Mouse (Mus musculus): ENCODE measurements at regions not wholly inside any gene's neighbourhood (a gene's known extent, or its start where the extent isn't known, plus 50 kb on each side); places are given as distances from the start of the nearest gene placed in this dataset.

DNA sequence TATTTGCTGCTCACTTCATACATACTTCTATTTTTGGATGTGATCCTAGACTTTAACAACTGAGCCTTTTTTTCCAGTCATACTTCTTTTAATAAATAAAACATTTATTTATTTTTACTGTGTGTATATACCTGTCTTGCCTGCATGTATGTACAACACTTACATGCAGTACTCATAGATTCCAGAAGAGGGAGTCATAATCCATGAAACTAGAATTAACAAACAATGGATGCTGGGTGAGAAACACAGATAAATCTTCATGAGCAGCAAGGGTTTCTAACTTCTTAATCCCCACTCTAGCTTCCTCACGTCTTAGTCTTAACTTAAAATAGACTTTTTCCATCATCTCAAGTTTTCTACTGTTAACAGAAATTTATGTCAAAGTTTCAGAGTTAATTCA lies 1253.7 kb upstream of the Nr2f1 start:
- DNase-seq: no peak
- intact Hi-C loops (cut with DNase I): loop anchor here (5.0 kb wide), 1 partner anchor 1164 kb away; no protein-coding TSS in a partner anchor

DNA sequence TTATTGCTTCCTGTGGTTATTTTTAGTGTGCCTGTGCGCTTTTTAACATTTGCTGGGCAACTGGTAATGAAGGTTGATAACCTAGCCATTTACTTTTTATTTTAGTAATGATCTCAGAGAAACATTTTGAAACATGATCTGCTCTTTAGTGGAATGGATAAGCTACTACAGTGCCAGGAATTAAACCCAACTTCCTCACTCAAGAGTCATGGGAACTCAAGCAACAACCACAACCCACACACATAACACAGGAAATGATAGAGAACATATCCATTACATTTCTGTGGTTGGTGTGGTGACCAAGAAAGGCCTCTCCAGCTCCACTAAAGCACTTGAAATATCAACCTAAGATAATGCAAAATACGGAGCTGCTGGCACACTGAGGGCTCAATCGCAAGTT lies 1243.6 kb upstream of the Nr2f1 start:
- no peak for DNase-seq
- intact Hi-C loops (cut with DNase I): no loop called here

DNA sequence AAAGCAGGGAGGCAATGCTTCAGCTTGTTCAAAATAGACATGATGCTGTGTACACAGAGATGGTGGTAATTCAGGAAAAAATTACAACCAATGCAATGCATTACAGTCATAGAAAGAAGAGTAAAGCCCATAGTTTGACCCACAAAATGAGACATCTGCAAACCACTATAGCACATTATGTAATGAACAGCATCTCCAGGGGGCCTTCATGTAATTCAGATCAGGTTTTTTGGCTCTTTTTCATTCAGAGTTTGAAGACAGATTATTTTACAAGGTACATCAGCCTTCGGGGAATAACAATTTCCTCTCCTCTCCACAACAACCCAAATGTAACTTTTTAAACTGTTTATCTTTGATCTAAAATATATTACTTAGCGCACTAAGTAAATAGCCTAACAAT lies 1243.1 kb upstream of the Nr2f1 start:
- intact Hi-C loops (cut with DNase I): no loop called here

DNA sequence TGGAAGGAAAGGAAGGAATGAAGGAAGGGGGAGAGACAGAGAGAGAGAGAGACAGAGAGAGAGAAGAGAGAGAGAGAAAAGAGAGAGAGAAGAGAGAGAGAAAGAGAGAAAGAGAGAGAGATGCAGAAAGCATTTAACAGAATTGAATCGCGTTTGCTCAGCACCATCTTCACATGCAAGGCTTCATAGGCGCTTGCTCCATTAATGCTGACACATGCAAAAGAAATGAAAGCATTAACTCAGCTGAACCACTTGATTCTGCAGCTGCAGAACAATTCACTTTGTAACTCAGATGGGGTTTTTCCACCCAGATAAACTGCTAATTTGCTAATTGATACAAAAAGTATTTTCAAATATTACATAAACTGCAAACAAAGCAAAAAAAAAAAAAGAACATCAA lies 1231.9 kb upstream of the Nr2f1 start:
- no peak for DNase-seq
- intact Hi-C loops (cut with DNase I): no loop called here

More for the DNA sequence above, 1243.1 kb upstream of the Nr2f1 start:
- no peak for DNase-seq

DNA sequence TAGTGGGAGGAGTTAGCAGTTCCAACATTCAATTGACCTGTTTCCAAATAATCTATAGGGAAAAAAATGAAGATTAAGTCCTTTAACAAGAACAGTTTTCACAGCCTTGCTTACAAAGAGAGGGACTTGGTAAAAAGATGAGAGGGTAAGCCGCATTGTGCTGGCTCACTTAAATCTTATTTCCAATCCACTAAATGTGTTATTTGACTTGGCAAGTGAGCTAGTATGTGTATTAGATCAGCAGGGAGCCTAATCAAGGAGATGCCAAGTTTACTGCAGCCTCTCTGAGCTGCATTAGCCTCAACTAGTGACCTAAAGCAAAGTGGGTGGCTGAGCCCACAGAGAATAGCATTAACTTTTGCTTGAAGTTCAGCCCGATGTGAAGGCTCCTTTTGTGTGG lies 1231.4 kb upstream of the Nr2f1 start:
- intact Hi-C loops (cut with DNase I): no loop called here
- no peak for DNase-seq

DNA sequence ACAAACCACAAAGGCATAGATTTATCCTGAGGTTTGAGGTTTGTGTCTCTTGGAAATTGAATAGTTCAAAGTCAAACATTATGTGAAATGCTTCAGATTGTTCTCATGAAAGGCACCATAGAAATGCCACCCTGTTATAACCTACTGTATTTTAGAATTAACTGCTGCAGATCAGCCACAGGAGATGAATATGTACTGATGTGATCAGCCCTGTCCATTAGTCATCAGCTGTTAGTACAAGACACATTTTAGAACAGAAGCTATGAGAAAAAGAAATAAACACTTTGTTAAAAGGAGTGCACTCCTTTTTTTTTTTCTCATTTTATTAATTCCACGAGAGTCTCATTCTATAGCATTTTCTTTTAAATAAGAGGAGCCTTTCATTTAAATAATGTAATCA lies 1231.0 kb upstream of the Nr2f1 start:
- intact Hi-C loops (cut with DNase I): no loop called here

GRCm38 (mm10) chr13:79417841-79418240 lies 1218.3 kb upstream of the Nr2f1 start:
- intact Hi-C loops (cut with DNase I): no loop called here
- no peak for DNase-seq

More for the DNA sequence above, 1231.0 kb upstream of the Nr2f1 start:
- no peak for DNase-seq

DNA sequence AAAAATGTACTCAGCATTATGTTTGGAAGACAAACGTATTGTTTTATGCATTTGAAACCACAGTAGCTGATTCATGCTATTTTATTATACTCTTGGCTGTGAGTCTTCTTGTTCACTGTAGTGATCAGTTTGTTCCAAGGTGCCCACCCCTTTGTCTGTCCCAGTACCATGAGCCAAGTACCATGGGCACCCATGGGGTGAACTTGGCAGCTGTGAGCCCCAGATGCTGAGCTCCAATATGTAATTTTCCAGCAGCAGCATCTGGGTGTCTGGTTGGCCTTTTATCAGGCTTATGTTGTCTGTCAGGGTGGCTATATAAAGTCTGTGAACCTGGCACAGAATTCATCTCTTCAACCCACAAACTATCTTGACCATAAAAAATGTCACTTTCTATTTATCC lies 1200.5 kb upstream of the Nr2f1 start:
- DNase-seq: no peak
- intact Hi-C loops (cut with DNase I): no loop called here

DNA sequence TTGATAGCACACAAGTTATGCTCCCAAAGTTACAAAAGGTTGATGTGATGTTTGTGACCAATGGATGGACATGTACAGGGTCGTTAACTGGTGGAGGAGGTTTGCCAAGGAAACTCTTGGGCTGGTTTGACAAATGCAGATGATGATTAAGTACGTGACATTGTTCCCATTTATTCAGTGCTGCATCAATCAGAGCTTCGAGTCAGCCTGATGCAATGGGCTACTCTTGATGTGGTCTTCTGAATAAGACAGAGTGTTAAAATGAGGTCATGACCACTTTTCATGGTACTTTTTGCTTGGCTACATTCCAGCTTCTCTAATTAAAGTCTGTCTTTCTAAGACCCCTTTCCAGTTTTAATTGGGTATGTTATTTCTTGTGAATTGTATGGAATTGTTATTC lies 1194.4 kb upstream of the Nr2f1 start:
- intact Hi-C loops (cut with DNase I): no loop called here
- no peak for DNase-seq

DNA sequence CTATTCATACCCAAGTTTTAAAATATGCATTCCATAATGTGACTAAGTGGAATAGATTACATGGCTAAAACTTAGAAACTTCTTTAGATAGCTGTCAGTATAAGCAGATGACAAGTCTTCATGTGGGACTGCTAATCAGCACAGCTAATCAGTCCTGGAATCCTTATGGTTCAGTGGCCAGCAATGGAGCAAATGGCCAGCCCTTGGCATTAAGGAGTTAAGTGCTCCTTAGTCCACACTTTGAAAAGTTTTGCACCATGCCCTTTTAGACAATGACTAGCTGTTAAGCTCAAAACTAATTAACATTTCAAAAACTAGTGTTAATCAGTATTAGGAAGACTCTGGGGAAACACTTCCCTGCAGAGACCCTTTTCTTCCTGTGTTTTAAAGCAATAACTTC lies 1188.4 kb upstream of the Nr2f1 start:
- DNase-seq: no peak
- intact Hi-C loops (cut with DNase I): no loop called here

DNA sequence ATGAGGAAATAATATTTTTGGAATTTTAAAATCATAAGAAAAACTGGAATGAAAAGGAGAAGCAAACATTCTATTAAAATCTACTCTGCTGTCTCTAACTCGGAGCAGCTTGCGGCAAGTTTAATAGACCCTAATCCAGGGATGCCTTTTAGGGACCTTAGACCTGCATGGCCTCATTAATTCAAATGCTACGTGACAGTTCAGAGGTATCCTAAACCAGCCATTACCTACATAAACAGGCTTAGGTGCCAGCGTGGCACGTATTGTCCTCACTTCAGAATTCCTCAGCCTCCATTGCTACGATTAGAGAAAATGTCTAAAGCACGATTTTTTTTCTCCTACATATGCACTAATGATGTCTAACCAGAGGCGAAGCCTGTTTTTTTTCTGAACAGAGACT lies 1141.9 kb upstream of the Nr2f1 start:
- intact Hi-C loops (cut with DNase I): no loop called here
- DNase-seq: no peak

GRCm38 (mm10) chr13:79340459-79340858 lies 1140.9 kb upstream of the Nr2f1 start:
- DNase-seq: no peak
- intact Hi-C loops (cut with DNase I): no loop called here

DNA sequence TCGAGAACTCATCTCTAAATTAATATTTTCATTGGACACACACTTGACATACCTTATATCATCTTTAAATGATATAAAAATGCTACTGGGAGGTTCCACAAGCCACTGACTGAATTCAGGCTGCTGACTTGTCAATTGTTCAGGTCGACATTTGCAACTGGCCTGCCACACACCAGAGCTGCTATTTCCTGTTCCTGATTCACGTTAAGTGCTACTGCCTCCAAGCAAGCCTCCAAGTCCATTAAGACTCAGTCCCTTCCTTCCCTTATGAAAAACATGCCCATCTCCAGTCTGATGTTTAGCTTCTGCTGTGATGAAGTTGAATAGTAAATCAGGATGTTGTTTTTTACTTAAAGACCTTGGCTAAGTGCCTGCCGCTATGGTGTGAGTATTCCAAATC lies 1140.2 kb upstream of the Nr2f1 start:
- intact Hi-C loops (cut with DNase I): no loop called here
- no peak for DNase-seq

- intact Hi-C loops (cut with DNase I): no loop called here
- no peak for DNase-seq
Measured at GRCm38 (mm10) chr13:79320146-79320545, 1120.6 kb upstream of the Nr2f1 start.

DNA sequence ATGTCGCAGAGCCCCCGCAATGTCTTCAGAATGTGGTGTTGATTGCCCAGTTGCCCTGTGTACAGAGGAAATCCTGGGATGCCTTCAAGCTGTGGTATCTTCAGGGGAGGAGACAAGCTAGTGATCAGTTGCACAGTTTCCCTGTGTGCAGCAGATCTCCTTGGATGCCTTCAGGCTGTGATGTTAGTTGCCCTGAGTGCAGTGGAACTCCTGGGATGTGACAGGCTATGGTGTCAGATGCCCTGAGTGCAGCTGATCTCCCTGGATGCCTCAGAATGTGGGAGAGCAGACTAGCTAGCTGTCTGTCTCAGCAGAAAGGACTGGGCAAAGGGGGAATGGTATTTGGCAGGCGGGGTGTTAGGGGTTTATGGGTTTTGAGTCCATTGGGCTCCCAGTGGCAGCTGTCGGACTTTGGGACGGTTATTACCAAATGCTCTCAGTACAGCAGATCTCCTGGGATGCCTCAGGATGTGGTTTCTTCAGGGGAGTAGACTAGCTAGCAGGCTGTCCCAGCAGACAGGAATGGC lies 1110.1 kb upstream of the Nr2f1 start:
- intact Hi-C loops (cut with DNase I): no loop called here
- no peak for DNase-seq

DNA sequence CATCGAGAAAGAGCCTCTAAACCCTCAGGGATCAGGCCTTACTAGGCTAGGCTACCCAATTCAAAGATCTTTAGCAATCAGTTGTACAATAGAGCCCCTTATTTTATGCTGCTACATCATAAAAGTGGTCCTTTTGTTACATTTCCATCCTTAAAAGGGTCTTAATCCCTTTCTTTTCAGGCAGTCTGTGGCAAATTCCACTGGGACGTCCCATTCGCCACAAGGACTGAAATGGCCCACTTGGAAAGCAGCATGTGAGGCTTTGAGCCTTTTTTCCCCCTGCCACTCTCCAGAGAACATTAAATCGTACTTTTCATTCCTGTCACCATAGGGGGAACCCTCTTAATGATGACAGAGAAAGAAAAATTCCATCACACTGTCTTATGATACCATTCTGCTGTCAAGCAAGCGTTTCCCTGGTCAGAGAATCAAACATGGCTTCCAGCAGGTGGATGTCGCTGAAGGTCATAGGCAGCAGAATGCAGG lies 1097.7 kb upstream of the Nr2f1 start:
- intact Hi-C loops (cut with DNase I): no loop called here

GRCm38 (mm10) chr13:79288022-79288421 lies 1088.5 kb upstream of the Nr2f1 start:
- intact Hi-C loops (cut with DNase I): loop anchor here (10.0 kb wide), 1 partner anchor 1083 kb away; no protein-coding TSS in a partner anchor
- DNase-seq: no peak

More for the DNA sequence above, 1097.7 kb upstream of the Nr2f1 start:
- DNase-seq: no peak

DNA sequence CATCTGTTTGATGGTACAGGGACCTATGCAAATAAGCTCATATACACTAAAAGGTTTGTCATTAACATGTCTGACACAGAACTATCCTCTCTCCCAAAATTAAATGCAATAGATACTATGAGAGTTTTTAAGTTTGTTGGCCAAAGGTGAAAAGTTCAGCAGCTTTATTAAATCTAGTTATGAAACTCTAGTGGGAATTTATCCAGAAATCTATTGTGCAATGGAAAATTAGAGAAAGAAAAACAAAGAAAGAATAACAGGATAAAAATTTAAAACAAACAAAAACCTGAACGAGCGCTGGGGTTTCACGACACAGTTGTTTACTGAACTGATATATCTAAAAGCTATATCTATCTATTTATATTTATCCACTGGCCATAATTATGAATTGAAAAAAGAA lies 1086.6 kb upstream of the Nr2f1 start:
- intact Hi-C loops (cut with DNase I): loop anchor here (10.0 kb wide), 1 partner anchor 1081 kb away; no protein-coding TSS in a partner anchor
- DNase-seq: no peak

- no peak for DNase-seq
- intact Hi-C loops (cut with DNase I): loop anchor here (10.0 kb wide), 1 partner anchor 1081 kb away; no protein-coding TSS in a partner anchor
Measured at GRCm38 (mm10) chr13:79285478-79285877, 1085.9 kb upstream of the Nr2f1 start.

GRCm38 (mm10) chr13:79277714-79278113 lies 1078.2 kb upstream of the Nr2f1 start:
- intact Hi-C loops (cut with DNase I): no loop called here
- DNase-seq: no peak

DNA sequence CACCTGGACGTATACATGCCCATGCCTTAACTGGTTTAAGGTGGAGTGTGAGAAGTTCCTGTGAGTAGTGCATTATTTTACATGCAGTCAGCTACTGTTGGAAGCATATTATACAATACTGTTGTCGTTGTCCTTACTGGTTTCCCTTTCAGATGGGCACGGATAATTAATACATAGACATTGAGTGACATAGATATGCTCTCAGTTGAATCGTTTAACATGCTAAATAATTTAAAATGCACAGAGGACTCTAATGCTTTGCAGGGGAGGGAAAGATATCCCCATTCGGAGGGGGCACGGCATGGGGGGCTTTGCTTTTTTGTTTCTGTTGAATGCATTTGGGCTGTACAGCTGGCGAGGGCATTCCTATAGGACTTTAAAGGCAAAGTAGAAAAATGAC lies 1077.8 kb upstream of the Nr2f1 start:
- no peak for DNase-seq

GRCm38 (mm10) chr13:79255362-79255761 lies 1055.8 kb upstream of the Nr2f1 start:
- intact Hi-C loops (cut with DNase I): no loop called here
- no peak for DNase-seq

More for the DNA sequence above, 1077.8 kb upstream of the Nr2f1 start:
- intact Hi-C loops (cut with DNase I): no loop called here

GRCm38 (mm10) chr13:79252385-79252784 lies 1052.8 kb upstream of the Nr2f1 start:
- intact Hi-C loops (cut with DNase I): no loop called here
- DNase-seq: no peak
